Mouse (Mus musculus): ENCODE measurements around the gene Ankrd63.

The Ankrd63 gene

DNA sequence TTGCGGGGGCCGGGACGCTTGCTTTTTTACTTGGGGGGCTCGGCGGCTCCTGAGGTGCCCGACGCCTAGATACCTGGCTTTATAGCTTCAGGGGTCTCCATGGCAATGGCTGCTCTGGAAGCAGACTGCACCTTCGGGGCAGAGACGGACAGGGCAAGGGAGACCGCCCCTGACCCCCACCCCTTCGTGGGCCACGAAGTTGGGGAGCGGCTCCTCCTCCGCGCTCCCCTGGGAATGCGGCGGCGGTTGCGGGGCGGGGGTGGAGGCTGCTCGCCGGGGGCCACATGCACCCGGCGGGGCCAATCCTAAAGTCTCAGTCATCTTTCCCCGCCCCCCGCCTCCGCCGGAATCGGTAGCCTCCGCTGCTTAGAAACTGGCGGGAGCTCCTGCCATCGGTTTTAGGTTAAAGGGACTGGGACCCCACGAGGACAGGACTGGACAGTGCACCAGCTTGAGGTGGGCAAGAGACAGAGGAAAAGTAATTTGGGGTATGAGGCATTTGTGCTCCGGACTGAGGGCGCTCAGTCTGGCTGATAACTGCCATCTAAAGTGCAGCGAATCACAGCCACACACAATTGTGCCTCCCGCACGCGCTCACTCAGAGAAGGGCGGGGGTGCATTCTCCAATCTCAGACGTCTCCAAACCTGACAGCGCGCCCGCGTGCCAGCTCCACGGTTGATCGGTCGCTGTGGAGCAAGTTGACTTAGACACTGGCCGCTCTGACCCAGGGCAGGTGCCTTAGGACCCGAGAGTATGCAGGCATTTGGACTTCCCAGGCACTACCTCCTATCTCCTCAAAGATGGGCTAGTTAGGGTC is at the start of gene Ankrd63:
Gene Ankrd63 (minus strand): TSS at position 51 of the 818 bp plus-strand sequence.
- DNase-seq (ENCODE audit: low spot score): peak; percentile 62

DNA sequence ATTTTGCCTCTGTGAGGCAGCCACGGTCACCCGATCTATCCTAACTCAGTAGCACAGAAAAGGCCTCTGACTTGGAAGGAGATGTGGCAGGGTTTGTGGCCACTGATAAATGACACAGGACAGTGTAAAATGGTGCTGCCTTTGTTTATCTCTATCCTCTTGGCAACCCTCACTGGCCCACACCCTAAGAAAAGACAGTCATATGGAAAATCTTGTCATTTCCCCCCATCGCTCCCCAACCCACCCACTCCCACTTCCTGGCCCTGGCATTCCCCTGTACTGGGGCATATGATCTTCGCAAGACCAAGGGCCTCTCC is 49.0 kb upstream of the Ankrd63 start:
- DNase-seq (ENCODE audit: low spot score): no peak

DNA sequence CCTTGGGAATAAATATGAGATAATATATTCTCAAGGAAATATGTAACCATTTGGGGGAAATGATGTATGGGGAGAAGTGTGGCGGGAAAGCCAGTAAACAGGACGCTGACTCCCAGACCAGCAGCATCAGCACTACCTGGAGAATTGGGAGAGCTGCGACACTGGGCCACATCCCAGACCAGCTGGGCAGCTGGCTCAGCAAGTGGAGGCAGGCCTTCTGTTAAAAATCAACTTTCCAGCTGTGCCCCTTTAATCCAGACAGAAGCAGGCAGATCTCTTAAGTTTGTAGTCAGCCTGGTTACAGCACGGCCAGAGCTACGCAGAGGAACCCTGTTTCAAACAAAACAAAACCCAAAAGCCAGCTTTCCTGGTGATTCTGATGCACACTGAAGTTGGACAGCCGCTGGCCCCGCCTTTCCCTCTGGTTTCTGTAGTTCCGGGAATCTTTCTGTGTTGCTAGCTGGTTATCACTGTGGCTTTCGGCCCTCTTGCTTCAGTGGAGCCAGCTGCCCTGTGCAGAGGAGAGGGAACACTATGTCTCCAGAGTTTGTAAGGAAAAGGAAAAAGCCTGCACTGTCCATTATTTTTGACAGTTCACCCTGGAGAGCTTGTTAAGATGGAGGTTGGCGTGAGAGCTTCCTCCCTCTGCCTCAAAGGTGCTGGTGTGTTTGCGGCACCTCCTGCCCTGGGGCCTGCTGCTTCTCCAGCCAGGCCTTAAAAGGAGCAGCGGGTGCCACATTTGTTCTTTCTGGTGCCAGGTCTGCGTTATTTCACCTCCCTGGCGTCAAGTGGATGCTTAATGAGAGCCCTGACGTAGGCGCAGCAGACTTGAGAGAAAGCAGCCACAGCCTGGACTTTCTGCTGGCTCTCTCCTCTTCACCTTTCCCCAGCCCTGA is 48.4 kb upstream of the Ankrd63 start:
- DNase-seq (ENCODE audit: low spot score): peak; percentile 57

DNA sequence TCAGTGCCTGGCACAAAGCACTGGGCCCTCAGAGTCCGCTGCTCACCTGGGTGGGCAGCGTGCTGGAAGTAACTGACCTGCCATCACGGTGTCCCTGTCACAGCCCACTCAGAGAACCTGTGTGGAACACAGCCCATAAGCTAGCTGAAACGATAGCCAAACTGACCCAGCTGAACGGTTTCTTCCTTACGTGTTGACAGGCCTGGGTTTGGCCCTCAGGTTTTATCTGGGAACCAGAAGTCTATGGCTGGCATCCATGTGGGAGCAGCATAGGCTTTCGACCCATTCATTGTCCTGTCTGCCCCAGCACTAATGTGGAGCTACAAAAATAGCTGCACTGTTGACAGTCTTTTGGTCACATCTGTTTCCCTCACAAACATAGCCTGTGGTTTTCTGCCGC is 46.7 kb upstream of the Ankrd63 start:
- no peak for DNase-seq (ENCODE audit: low spot score)

DNA sequence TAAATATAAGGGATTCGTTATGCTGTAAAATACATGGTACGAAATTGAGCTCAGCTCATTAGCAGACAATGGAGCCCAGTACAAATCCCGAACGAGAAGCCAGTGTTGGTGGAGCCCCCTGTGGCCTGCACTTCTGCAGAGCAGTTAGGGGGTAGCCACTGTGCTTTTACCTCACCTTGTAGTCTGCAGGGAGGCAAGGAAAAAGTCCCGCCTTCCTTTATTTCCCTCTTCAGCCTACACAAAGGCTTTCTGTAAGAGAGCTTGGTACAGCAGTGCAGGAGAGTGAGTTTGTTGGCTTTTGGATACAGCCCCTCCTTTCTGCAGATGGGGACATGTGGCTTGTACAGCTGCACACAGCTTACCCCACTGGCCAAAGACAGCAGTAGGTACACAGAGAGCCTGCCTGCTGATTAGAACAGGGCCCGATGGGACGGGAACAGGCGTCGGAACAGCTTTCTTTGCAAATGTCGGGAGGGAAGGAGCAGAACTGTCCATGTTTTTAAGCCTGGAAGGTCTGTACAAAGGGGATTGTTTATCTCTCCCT is 45.6 kb upstream of the Ankrd63 start:
- DNase-seq (ENCODE audit: low spot score): no peak

DNA sequence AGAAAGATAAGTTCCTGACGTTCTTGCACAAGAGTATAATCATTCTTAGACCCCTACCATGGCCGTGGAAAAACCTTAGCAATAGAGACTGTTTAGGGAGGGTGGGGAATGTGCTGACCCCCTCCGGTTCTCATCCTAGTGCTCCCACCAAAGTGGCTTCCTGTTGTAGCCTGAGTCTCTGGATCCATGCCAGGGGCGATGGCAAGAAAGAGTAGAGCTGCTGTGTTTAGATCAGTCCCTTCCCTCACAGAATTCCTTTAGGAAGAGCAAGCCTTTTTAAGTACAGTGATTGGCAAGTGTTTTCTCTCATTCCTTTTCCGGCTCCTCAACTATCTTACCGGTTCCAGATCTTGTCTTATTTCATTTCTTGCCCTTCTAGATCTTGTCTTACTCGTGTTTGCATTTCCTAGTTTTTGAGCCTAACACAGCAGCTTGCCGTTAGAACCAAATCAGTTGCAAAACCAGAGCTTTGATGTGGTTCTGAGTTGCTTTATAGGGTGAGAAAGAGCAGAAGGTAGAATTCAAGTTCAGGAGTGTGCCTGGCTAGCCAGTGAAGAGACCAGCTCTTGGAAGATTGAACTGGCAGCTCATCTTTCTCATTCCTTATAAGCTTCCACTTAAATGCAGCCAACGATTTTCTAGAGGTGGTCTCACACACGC is 43.7 kb upstream of the Ankrd63 start:
- DNase-seq (ENCODE audit: low spot score): peak; percentile 58

DNA sequence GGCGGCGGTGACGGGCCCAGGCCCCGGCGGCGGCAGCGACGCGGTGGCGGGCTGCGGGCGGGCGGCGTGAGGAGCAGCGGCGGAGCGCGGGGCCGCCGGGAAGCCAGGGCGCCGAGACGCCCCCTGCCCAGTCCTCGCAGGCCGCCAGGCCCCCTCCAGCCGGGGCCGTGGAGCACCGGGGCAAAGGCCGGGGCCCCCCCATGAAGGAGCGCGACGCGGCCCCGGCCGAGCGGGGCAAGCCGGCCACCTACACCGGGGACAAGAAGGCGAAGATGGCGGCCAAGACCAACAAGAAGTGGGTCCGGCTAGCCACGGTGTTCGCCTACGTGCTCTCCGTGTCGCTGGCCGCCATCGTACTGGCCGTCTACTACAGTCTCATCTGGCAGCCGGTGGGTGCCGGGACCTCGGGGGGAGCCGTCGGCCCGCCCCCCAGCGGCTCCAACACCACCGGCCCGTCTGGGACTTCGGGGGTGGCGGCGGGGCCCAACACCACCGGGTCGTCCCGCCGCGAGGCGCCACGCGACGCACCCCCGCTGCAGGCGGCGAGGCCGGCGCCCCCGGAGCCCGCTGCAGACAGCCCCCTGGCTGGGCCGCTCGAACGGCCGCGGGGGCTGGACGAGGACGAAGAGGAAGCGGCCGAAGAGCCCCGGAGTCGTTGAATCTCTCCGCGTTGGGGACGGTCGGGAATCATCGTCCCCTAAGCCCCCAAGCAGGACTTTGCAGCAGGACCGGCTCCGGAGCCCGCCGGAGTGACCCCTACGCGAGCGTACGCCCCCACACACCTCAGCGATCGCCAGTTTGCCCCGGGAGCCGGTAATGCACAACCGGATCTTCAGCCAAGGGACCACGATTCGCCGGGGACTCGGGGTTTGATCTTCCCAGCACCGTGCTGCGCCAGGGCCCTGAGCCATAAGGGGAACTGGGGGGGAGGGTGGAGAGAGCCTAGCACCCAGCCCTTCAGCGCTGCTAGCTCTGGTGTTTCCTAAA is 42.4 kb upstream of the Ankrd63 start:
- DNase-seq (ENCODE audit: low spot score): peak; percentile 61

DNA sequence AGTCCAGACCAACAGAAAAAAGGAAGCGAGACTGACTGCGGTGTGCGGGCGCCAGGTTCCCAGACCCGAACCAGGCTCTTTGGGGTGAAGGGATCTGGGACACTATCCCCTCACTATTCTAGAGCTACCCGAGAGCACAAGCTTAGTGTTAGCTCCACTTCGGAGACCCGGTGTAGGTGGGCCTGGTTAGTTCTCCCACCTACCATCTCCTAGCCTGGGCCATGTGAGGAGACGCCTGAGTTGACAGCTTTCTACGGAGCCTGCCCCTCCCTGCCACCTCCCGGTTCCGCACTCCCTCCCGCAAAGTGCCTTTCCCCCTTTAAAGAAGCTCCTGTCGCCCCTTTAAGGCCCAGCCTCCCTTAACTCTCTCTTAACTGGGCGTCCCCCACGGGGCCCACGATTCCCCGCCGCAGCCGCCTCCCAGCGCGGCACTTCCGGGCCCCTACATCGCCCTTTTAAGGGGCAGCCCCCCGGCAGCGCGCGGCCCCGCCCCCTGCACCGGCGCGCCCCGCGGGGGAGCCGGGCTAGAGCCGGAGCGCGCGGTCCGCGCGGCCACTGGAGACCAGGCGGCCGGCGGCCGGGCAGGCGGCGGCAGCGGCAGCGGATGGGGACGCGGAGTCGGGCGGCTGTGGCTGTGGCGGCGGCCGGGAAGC is 41.6 kb upstream of the Ankrd63 start, which contains the start of gene Inafm2:
Gene Inafm2 (plus strand): TSS at position 527 of the 653 bp plus-strand sequence.
- peak; percentile 87 for DNase-seq (ENCODE audit: low spot score)

DNA sequence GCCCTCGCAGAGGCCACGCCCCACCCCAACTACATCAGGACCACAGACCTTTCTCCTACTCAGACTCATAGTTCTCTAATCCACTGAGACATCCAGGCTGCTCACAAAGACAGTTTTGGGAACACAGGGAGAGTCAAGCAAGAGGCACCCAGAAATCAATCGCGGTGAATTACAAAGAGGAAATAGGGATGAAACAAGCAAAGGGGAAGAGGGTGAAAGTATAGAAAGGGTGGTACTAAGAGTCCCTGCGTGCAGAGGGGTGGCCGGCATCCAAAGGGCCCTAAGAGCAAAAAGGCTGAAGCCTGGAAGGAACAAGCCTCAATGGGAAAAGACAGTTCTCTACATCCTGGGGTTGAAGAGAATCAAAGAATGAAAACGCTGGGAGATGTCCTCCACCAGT is 40.9 kb upstream of the Ankrd63 start:
- no peak for DNase-seq (ENCODE audit: low spot score)

DNA sequence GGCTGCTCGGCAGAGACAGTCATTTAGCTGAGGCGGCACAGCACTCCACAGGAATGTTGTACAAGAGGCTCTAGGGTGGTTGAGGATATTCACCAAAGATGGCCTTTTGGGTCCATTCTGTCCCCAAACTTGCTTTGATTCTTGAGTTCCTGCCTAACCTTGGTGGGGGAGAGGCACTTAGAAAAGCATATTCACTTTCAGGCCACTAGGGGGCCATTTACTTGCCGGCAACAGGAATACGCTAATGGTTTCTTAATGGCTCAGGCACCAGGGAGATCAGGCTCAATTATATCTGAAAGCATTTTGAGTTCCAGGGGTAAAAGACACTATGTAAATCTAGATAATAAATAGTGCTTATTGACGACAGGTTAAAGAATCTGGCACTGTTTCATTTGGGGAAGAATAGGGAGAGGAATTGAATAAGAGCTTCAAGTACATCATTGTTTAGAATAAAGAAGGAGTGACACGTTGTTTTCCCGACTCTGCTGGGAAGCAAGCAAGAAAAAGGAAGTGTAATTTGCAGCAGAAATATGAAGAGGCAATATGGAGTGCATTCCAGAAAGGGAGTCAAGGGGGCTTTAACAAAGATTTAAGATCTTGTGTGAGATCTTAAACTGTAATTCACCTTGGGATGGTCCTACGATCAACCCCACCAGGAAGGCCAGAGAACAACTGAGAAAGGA is 39.6 kb upstream of the Ankrd63 start:
- DNase-seq (ENCODE audit: low spot score): no peak

DNA sequence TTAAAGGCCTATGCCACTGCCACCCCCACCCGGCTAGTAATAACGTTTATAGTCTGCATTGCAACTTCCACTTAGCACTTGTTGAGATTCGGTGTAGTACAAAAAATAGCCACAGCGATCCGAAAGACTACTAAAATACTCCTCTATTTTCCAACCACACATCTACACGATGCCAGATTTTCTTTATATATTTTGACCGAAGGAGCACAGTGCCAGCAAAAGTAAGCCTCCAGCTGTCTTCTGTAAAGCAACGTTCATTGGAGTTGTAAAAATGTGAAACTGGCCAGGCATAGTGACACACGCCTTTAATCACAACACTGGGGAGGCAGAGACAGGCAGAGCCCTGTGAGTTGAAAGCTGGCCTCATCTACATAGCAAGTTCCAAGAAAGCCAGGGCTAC is 37.4 kb upstream of the Ankrd63 start:
- DNase-seq (ENCODE audit: low spot score): no peak

DNA sequence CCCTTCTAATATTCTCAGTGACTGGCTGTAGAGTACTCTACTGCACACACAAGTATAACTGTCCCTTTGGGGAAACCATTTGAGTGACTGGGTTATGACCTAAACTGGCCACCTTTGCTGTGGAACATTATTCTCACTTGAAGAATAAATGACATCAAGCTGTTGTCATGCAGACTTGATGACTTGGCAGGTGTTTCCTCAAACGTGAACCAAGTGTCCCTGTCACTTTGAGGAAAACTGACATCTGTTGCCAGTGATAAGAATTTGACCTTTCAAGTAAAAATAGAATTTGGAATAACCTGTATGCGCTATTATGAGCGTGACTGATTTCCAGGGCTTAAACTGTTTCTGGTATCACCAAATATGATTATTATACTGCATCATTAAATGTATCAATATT is 36.6 kb upstream of the Ankrd63 start:
- no peak for DNase-seq (ENCODE audit: low spot score)

DNA sequence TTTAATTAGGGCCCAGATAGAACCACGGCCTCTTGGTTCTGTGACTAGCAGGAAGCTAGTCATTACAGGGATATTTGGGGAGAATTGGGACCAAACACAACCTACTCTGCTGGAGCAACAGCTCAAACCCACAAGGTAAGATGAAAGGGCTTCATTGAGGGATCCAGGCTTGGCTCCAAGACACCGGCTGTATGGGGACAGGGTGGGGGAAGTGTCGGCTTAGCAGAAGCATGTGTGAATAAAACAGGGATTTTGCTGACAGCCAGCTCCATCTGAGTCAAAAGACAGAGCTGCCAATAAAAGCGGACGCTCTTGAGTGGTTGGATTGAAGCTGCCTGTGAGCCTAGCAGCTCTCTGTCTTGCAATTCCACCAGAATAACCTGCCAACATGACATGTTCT is 29.6 kb upstream of the Ankrd63 start:
- DNase-seq (ENCODE audit: low spot score): no peak

DNA sequence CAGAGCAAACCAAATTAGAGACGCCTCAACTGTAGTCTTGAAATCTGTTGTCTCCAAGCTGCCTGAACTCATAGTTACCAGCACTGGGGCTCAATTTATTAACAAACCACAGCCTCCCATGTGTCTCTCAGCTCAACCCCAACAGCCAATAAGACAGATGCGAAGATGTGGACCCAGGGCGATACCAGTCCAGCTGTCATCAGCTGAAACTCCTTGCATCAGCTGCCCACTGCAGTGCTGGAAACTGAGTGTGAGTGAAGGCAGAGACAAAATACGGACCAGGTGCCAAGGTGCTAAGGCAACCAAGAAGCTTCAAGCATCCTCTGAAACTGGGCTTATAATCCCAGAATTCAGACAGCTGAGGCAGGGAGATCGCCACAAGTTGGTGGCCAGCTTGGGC is 28.2 kb upstream of the Ankrd63 start:
- DNase-seq (ENCODE audit: low spot score): no peak

DNA sequence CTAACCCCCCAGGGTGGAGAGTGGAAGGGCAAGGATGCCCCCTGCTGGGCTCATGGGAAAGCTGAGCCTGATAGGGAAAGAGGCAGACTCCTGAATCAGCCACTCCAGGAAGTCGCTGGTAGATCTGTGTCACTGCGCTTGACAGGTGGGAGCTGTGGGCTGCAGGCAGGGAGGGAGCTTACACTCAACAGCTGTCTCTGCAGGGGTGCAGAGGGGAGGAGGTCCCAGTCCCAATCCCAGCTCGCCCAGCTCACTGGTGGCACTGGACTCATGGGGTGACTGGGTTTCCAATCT is 26.8 kb upstream of the Ankrd63 start:
- DNase-seq (ENCODE audit: low spot score): peak; percentile 90

DNA sequence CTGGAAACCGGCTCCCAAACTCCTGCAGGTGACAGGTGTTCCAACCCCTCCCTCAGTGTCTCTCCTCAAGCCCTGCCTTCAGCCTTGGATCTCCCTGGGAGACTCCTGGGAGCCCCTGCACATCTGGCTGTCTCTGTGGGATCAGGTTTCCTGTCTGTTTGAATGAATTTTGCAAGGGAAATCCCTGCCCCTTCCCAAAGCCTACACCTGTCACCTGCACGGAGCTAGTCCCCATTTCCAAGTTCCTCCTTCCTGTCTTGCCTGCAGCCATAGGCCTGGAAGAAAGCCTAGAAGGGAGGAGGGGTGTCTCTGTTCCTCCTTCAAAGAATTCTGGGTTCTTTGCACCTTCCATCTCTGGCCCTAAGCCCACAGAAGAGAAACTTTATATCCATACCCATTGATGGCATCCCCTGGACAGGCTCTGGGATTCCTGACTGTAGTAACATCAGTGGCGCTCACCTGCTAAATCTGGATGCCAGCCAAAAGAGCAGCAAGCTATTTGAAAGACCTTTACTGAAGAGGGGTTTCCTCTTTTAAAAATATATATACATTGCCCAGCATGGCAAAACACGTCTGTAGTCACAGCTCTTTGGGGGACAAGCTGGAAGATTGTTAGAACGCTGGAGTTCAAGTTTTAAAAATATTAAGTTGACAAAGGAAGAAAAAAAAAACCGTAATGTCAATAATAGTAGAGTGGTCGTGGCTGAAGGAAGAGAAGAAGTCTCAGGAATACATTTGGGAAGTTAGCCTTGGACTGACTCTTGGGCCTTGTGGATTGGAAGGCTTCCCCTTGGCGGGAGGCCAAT is 26.3 kb upstream of the Ankrd63 start:
- no peak for DNase-seq (ENCODE audit: low spot score)

DNA sequence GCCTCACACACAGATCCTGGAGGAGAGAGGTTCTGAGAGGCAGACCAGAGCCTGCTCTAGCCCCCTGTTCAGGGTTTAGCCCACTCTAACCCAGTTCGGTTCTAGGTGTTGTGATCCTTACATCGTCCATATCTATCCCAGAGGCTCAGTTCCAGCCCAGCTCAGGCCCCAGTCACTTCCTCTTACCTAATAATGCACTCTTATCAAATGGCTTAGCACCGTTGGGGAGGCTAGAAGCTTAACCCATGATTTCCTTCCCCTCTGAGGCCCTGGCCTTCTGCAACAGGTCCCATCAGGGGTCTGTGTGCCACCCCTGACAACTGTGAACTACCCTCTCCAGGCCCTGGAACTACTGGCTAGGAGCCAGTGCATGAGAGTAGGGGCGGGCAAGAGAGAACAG is 25.4 kb upstream of the Ankrd63 start:
- no peak for DNase-seq (ENCODE audit: low spot score)

DNA sequence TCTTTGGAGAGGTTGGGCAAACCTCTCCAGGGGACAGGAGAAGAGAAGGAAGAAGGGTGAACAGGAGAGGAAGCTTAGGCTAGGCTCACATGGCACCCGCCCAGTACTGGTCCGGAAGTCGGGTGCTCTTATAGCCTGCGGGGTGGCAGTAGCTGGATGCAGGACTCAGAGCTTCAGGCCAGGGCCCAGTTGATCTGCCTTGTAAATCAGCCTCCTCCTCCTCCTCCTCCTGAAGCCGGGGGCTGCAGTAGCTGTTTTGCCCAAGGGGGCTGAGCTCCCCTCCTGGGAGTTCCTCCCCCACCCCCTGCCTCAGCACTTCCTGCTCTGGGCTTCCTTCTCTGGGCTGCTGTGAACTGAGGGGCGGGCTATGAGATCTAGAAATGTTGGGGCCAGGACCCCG is 24.6 kb upstream of the Ankrd63 start, which contains the start of gene Plcb2:
Gene Plcb2 (minus strand): TSS at position 102 of the 400 bp plus-strand sequence.
- no peak for DNase-seq (ENCODE audit: low spot score)

DNA sequence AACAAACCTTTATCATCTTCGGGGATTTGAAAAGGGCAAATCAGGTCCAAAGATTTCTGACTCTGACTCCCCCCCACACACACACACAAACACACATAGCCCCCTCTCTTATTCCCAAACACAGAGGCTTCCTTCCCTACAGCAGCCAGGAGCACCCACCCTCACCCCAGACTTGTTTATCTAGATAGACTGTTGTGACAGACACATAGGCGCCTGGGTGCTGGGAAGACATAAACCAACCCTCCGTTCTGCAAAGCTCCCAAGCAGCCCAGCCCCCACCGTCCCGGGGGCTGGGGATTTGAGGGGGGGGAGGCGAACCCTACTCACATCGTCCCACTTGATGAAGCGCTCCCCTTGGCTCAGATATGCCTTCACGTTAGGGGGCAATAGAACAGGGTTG is 24.1 kb upstream of the Ankrd63 start:
- no peak for DNase-seq (ENCODE audit: low spot score)
